Mouse (Mus musculus): ENCODE data around the gene Hs6st1. TPM values are rescaled to one million over a fixed set of nuclear protein-coding genes. Genes with fewer than 3 reads are reported as not detected.

Hs6st1 gene
- polyA plus RNA-seq, 2 experiments: 6.8 to 31.0 TPM

DNA sequence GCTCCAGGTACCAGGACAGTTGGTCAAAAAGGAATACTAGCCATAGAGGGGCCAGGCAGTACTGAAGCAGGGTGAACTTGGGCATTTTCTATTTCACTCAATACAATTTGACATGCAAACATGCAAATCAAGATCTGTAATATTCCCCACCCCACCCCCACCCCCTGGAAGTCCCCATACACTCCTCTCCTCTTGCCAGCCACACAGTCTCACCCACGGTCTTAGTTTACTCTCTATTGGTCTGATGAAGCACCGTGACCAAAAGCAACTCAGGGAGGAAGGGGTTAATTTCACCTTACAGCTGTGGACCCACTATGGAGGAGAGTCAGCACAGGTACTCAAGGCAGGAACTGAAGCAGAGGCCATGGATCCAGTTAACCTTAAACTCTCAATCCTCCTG is 14.6 kb upstream of the Hs6st1 start:
- no peak overlapping the region for H3K4me2 ChIP-seq (ENCODE audit: low read depth)
- TF ChIP-seq CTCF (IDR thresholded peaks at IDR 0.05; ENCODE audit: low read depth) (no peak), EP300 (IDR thresholded peaks at IDR 0.05; ENCODE audit: low read depth) (no peak)
- no peaks in the 10 kb centered on the region for H3K27me3 ChIP-seq (ENCODE audit: control insufficient read depth, insufficient read depth, low read length)
- H3K4me3 ChIP-seq (ENCODE audit: insufficient read depth in 1 of 2, low read depth in 2 of 2, low read length in 2 of 2): no peak overlapping the region
- ATAC-seq (ENCODE audit: insufficient read depth) (no peak), DNase-seq (ENCODE audit: low read depth in 3 of 3, low spot score in 3 of 3) (no peak)
- H3K27ac ChIP-seq: no peak overlapping the region
- no peaks in the 10 kb centered on the region for H3K9me3 ChIP-seq (ENCODE audit: control insufficient read depth, low read length)
- 68% methylated on average over 2 of the region's 2 CpGs for WGBS (ENCODE audit: insufficient replicate concordance)
- no peaks in the 10 kb centered on the region for H3K36me3 ChIP-seq (replicated peaks; ENCODE audit: control insufficient read depth, insufficient read depth, low read depth)
- no peak overlapping the region for H3K9ac ChIP-seq (replicated peaks)
- peaks cover 12 to 21% of the 10 kb centered on the region in 2 experiments for H3K4me1 ChIP-seq (replicated peaks; ENCODE audit: control insufficient read depth in 2 of 2, insufficient read depth in 2 of 2, low read length in 1 of 2)

DNA sequence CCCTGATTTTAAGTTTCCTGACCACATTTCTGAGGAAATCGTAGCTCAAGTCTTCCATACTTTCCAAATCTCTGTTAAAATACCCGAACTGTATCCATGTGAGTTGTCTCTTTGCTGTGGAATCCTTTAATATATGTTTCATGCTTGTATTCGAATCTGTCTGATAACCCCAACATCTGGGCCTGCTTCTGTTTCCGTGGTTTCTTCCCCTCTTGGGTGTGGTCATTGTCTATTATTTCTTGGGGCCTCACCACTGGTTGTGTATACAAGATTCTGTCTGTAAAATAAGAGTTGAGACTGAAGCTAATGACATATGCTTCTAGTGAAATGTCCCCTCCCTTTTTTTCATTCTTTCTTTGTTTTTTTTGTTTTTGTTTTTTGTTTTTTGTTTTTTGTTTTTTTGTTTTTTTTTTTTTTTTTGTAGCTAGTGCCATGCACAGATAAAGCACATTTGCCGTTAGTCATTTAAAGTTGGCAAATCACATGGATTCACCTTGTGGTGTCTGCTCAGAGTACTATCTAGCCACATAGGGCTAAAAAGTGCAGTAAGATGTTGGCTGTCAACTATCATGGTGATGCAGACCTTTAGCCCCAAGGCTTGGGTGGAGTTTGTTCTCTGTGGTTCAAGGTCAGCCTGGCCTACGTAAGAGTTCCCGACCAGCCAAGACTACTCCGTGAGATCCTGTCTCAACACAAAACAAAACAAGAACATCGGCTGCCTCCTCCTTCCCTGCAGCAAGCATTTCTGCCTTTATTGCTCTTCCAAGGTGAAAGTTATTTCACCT is 13.8 kb upstream of the Hs6st1 start:
- peak; percentile 76 for TF ChIP-seq EP300 (IDR thresholded peaks at IDR 0.05; ENCODE audit: low read depth)
- TF ChIP-seq CTCF (IDR thresholded peaks at IDR 0.05; ENCODE audit: low read depth): no peak
- Histone ChIP-seq H3K27ac (peak overlapping the region; percentile 23; the same call in 1 of the 2 replicates), H3K4me3 (ENCODE audit: insufficient read depth in 1 of 2, low read depth in 2 of 2, low read length in 2 of 2) (no peak overlapping the region), H3K9ac (replicated peaks) (no peak overlapping the region), H3K4me1 (replicated peaks; ENCODE audit: control insufficient read depth in 2 of 2, insufficient read depth in 2 of 2, low read length in 1 of 2) (peaks cover 12 to 21% of the 10 kb centered on the region in 2 experiments), H3K36me3 (replicated peaks; ENCODE audit: control insufficient read depth, insufficient read depth, low read depth) (no peaks in the 10 kb centered on the region), H3K4me2 (ENCODE audit: low read depth) (0 out of 2 replicates have a peak overlapping the region, but pooled peaks have one; percentile 1), H3K27me3 (ENCODE audit: control insufficient read depth, insufficient read depth, low read length) (no peaks in the 10 kb centered on the region), H3K9me3 (ENCODE audit: control insufficient read depth, low read length) (no peaks in the 10 kb centered on the region)
- WGBS (ENCODE audit: insufficient replicate concordance): 21% methylated on average over 9 of the region's 9 CpGs
- DNase-seq (ENCODE audit: low read depth in 3 of 3, low spot score in 3 of 3) (peak in 2 of 3 experiments; percentile 62 to 70), ATAC-seq (ENCODE audit: insufficient read depth) (peak; percentile 90)

DNA sequence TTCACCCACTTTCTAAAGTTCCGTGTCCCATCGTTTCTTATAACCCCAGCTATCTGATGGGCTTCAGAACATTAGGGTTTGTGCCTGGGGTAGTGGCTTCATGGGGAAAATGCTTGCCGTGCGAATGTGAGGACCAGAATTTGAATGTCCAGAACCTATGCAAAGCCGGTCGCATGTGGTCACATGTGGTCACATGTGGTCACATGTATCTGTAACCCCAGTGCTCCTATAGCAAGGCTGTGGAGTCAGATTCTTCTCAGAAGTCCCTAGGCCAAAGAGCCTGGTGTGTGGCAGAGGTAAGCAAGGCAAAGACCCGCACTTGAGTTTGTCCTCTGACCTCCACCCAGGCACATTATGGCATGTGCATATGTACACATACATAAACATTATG is 13.2 kb upstream of the Hs6st1 start:
- H3K9me3 ChIP-seq (ENCODE audit: control insufficient read depth, low read length): no peaks in the 10 kb centered on the region
- DNase-seq (ENCODE audit: low read depth in 3 of 3, low spot score in 3 of 3): no peak
- H3K36me3 ChIP-seq (replicated peaks; ENCODE audit: control insufficient read depth, insufficient read depth, low read depth): no peaks in the 10 kb centered on the region
- WGBS (ENCODE audit: insufficient replicate concordance): 70% methylated on average over 7 of the region's 7 CpGs
- no peak overlapping the region for H3K27ac ChIP-seq
- H3K4me3 ChIP-seq (ENCODE audit: insufficient read depth in 1 of 2, low read depth in 2 of 2, low read length in 2 of 2): no peak overlapping the region
- ATAC-seq (ENCODE audit: insufficient read depth): no peak; the same call in 1 of the 2 replicates
- H3K27me3 ChIP-seq (ENCODE audit: control insufficient read depth, insufficient read depth, low read length): no peaks in the 10 kb centered on the region
- H3K9ac ChIP-seq (replicated peaks): no peak overlapping the region
- H3K4me2 ChIP-seq (ENCODE audit: low read depth): 0 out of 2 replicates have a peak overlapping the region, but pooled peaks have one; percentile 1
- H3K4me1 ChIP-seq (replicated peaks; ENCODE audit: control insufficient read depth in 2 of 2, insufficient read depth in 2 of 2, low read length in 1 of 2): peaks cover 12 to 21% of the 10 kb centered on the region in 2 experiments
- TF ChIP-seq EP300 (IDR thresholded peaks at IDR 0.05; ENCODE audit: low read depth) (no peak), CTCF (IDR thresholded peaks at IDR 0.05; ENCODE audit: low read depth) (no peak)

DNA sequence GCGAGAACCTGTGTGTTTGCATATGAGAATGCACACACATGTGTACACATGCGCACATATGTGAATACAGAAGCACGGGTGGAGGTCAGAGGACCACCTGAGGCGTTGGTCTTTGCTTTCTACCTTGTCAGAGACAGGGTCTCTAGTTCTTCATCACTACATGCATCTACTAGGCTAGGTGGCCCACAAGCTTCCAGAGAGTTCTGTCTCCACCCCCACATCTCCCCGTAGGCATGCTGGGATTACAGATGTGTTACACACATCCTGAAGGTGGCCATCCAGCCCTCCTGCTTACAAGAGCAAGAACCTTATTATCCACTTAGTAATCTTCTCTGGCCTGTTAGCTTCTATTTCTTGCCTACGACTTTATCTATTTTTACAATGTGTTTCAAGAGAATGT is 8.8 kb upstream of the Hs6st1 start:
- WGBS (ENCODE audit: insufficient replicate concordance): 74% methylated on average over 6 of the region's 6 CpGs
- DNase-seq (ENCODE audit: low read depth in 3 of 3, low spot score in 3 of 3) (no peak), ATAC-seq (ENCODE audit: insufficient read depth) (no peak)

More for the DNA sequence above, 8.8 kb upstream of the Hs6st1 start:
- Histone ChIP-seq H3K4me3 (ENCODE audit: insufficient read depth in 1 of 2, low read depth in 2 of 2, low read length in 2 of 2) (no peak overlapping the region), H3K9me3 (ENCODE audit: control insufficient read depth, low read length) (no peaks in the 10 kb centered on the region), H3K4me1 (replicated peaks; ENCODE audit: control insufficient read depth in 2 of 2, insufficient read depth in 2 of 2, low read length in 1 of 2) (peaks cover 17 to 31% of the 10 kb centered on the region in 2 experiments), H3K9ac (replicated peaks) (no peak overlapping the region), H3K27ac (no peak overlapping the region), H3K36me3 (replicated peaks; ENCODE audit: control insufficient read depth, insufficient read depth, low read depth) (no peaks in the 10 kb centered on the region), H3K4me2 (ENCODE audit: low read depth) (no peak overlapping the region), H3K27me3 (ENCODE audit: control insufficient read depth, insufficient read depth, low read length) (no peaks in the 10 kb centered on the region)
- TF ChIP-seq EP300 (IDR thresholded peaks at IDR 0.05; ENCODE audit: low read depth): no peak
- no peak for TF ChIP-seq CTCF (IDR thresholded peaks at IDR 0.05; ENCODE audit: low read depth)
